Mouse (Mus musculus): ENCODE measurements around the gene Tmem175. TPM values are rescaled to one million over a fixed set of nuclear protein-coding genes. Genes with fewer than 3 reads are reported as not detected.
A peak's percentile ranks its signal among the peaks of the same experiment; 100 is the strongest.

Gene Tmem175
- polyA plus RNA-seq, 1 experiment from 2014 or later, result 17.7 TPM

DNA sequence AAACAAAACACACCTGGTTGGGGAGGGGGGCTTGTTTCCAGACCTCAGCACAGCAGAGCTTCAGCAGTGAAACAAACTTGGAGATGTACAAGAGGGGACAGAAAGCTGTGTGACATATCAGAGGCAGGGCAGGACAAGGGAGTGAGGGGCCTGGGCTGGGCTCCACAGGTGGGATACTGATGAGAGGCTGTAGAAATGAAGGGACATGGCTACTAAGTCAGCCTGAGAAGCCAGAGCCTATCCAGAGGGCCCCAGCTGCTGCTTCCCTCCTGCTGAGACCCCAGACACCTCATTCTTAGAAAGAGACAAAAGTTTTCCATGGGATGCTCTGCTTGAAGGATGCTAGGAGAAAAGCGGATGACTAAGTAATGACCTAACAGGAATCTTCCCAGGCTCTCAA lies 29.0 kb downstream of the Tmem175 start:
- 0 out of 2 replicates have a peak, but pooled peaks cover 4% of the 10 kb centered on the region for H3K36me3 ChIP-seq (ENCODE audit: control insufficient read depth, insufficient read depth, low read length)
- H3K9ac ChIP-seq (ENCODE audit: low read length), result no peak overlapping the region
- no peak overlapping the region for H3K27ac ChIP-seq (ENCODE audit: low read depth, low read length)
- DNase-seq (ENCODE audit: low spot score) (no peak), ATAC-seq (ENCODE audit: insufficient read depth, low FRiP score, low TSS enrichment) (no peak)
- WGBS, result 79% methylated on average over 1 of the region's 1 CpGs
- H3K4me3 ChIP-seq (ENCODE audit: low read depth, low read length), result no peak overlapping the region
- H3K4me1 ChIP-seq (ENCODE audit: control insufficient read depth, insufficient read depth, low read length), result peaks cover 7% of the 10 kb centered on the region; the same call in 1 of the 2 replicates
- no peaks in the 10 kb centered on the region for H3K9me3 ChIP-seq (ENCODE audit: control insufficient read depth, low read length)
- no peak overlapping the region for H3K4me2 ChIP-seq (ENCODE audit: low read depth)
- no peaks in the 10 kb centered on the region for H3K27me3 ChIP-seq (ENCODE audit: control insufficient read depth, insufficient read depth, low read length)

DNA sequence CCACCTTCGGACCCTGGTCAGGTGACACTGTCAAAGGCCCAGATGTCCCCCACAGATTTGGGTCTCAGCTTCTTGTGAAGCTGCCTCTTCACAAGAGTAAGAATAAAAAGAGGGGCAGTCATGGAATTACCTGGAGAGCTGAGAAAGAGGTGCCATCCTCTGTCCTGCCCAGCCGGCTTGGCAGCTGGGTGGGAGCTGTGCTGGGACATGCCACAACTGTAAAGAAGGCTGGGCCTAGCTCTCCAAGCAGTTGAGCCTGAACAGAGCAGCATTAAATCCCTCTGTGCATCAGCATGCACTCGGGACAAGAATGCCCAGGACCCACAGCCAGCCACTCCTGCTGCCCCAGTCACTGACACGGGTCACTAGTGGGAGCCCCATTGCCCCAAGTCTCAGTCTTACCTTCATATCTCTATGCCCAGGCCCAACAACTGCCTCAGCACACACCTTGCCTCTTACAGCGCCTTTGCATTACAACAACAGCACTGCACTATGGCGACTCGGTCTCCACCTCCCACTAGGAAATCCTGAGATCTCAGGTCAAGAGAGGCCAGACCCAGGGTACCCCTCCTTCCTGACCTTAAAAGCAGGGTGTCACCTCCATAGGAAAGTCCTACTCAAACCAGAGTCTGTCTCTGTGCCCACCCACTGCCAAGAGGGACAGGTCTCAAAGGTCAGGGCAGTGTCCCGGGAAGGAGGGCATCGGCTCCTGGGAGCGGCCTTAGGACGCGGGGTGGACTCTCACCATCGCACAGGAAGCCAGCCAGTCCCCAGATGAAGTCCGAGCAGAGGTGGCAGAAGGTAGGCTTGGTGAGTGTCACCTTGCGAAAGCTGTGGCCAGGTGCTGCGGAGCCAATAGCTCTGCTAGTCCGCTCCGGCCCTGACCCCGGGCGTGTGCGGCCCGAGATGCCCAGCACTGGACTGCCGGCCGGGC lies 30.4 kb downstream of the Tmem175 start, which contains the start of gene Idua:
Gene Idua (plus strand): TSS at position 634 of the 934 bp plus-strand sequence.
- Histone ChIP-seq H3K4me3 (ENCODE audit: low read depth, low read length) (peak within 1 kb of the TSS; percentile 57), H3K9me3 (ENCODE audit: control insufficient read depth, low read length) (no peaks in the 10 kb centered on the region), H3K4me2 (ENCODE audit: low read depth) (peak within 1 kb of the TSS; percentile 80), H3K9ac (ENCODE audit: low read length) (peak within 1 kb of the TSS; percentile 80), H3K4me1 (ENCODE audit: control insufficient read depth, insufficient read depth, low read length) (peaks cover 7% of the 10 kb centered on the region; the same call in 1 of the 2 replicates), H3K27ac (ENCODE audit: low read depth, low read length) (no peak within 1 kb of the TSS), H3K36me3 (ENCODE audit: control insufficient read depth, insufficient read depth, low read length) (0 out of 2 replicates have a peak, but pooled peaks cover 2% of the 10 kb centered on the region), H3K27me3 (ENCODE audit: control insufficient read depth, insufficient read depth, low read length) (no peaks in the 10 kb centered on the region)
- peak; percentile 60 for ATAC-seq (ENCODE audit: insufficient read depth, low FRiP score, low TSS enrichment)
- 13% methylated on average over 24 of the region's 24 CpGs for WGBS
- no peak for DNase-seq (ENCODE audit: low spot score)

DNA sequence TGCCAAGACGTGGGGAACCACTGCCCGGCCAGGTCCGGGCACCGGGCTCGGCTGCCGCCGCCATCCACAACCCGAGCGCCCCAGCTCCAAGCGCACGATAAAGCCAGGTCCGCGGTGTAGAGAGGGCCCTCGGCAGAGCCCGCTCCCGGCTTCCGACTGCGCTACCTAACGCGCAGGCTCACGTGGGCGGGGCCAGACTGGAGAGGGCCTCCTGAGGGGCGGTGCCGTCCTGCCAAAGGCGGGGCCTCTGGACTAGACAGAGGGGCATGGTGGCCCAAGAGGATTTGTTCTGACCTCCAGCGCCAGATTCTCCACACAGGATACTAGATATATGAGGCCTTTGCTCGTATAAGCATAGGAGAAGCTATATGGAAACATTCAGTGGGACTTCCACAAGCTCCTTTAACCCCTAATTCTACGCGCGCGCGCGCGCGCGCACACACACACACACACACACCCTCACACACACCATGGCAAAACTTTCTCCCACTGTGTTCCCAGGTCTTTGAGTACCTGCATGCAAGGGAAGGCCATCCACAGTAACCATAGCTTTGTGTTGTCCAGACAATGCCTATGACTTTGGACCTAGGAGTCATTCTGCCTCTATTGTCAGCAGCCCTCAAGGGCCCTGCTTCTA lies 31.2 kb downstream of the Tmem175 start:
- H3K27ac ChIP-seq (ENCODE audit: low read depth, low read length), result no peak overlapping the region
- H3K27me3 ChIP-seq (ENCODE audit: control insufficient read depth, insufficient read depth, low read length), result no peaks in the 10 kb centered on the region
- ATAC-seq (ENCODE audit: insufficient read depth, low FRiP score, low TSS enrichment), result peak; percentile 99
- H3K9ac ChIP-seq (ENCODE audit: low read length), result peak overlapping the region; percentile 80
- H3K9me3 ChIP-seq (ENCODE audit: control insufficient read depth, low read length), result no peaks in the 10 kb centered on the region
- H3K36me3 ChIP-seq (ENCODE audit: control insufficient read depth, insufficient read depth, low read length), result no peaks in the 10 kb centered on the region
- 15% methylated on average over 35 of the region's 36 CpGs for WGBS
- DNase-seq (ENCODE audit: low spot score), result peak; percentile 91
- peaks cover 7% of the 10 kb centered on the region; the same call in 1 of the 2 replicates for H3K4me1 ChIP-seq (ENCODE audit: control insufficient read depth, insufficient read depth, low read length)
- peak overlapping the region; percentile 80 for H3K4me2 ChIP-seq (ENCODE audit: low read depth)
- H3K4me3 ChIP-seq (ENCODE audit: low read depth, low read length), result peak overlapping the region; percentile 57

DNA sequence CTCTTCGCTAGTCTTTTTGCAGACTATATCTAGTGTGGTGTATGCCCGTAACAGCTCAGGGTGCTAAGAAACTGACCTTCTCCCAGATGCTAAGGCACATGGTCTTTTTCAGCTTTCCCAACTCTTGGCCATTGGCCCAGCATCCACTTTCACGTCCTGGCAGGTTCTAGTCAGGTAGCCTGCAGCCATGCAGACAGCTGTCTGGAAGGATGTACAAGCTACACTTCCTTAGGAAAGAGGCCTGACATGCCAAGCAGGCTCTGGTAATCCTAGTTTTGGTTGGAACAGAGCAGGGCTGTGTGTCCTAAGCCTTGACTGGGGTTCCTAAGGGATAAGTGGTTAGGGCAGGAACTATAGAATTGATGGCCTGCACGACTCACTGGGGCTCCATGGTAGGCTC lies 33.2 kb downstream of the Tmem175 start:
- no peaks in the 10 kb centered on the region for H3K27me3 ChIP-seq (ENCODE audit: control insufficient read depth, insufficient read depth, low read length)
- no peak overlapping the region for H3K4me2 ChIP-seq (ENCODE audit: low read depth)
- no peaks in the 10 kb centered on the region for H3K36me3 ChIP-seq (ENCODE audit: control insufficient read depth, insufficient read depth, low read length)
- H3K9ac ChIP-seq (ENCODE audit: low read length), result no peak overlapping the region
- H3K4me3 ChIP-seq (ENCODE audit: low read depth, low read length), result no peak overlapping the region
- no peak overlapping the region for H3K27ac ChIP-seq (ENCODE audit: low read depth, low read length)
- no peaks in the 10 kb centered on the region for H3K9me3 ChIP-seq (ENCODE audit: control insufficient read depth, low read length)
- peaks cover 7% of the 10 kb centered on the region; the same call in 1 of the 2 replicates for H3K4me1 ChIP-seq (ENCODE audit: control insufficient read depth, insufficient read depth, low read length)
- ATAC-seq (ENCODE audit: insufficient read depth, low FRiP score, low TSS enrichment) (no peak), DNase-seq (ENCODE audit: low spot score) (no peak)
- WGBS, result 91% methylated on average over 4 of the region's 4 CpGs

- Histone ChIP-seq H3K9ac (ENCODE audit: low read length) (no peak overlapping the region), H3K27ac (ENCODE audit: low read depth, low read length) (no peak overlapping the region), H3K9me3 (ENCODE audit: control insufficient read depth, low read length) (no peaks in the 10 kb centered on the region), H3K4me1 (ENCODE audit: control insufficient read depth, insufficient read depth, low read length) (0 out of 2 replicates have a peak, but pooled peaks cover 2% of the 10 kb centered on the region), H3K36me3 (ENCODE audit: control insufficient read depth, insufficient read depth, low read length) (no peaks in the 10 kb centered on the region), H3K27me3 (ENCODE audit: control insufficient read depth, insufficient read depth, low read length) (no peaks in the 10 kb centered on the region), H3K4me3 (ENCODE audit: low read depth, low read length) (no peak overlapping the region), H3K4me2 (ENCODE audit: low read depth) (no peak overlapping the region)
- no peak for ATAC-seq (ENCODE audit: insufficient read depth, low FRiP score, low TSS enrichment)
- 57% methylated on average over 3 of the region's 3 CpGs for WGBS
- DNase-seq (ENCODE audit: low spot score), result no peak
These were observed 35.5 kb downstream of the Tmem175 start for GRCm38 (mm10) chr5:108665066-108665465.

GRCm38 (mm10) chr5:108667370-108667769 lies 37.8 kb downstream of the Tmem175 start:
- Histone ChIP-seq H3K27ac (ENCODE audit: low read depth, low read length) (no peak overlapping the region), H3K9ac (ENCODE audit: low read length) (no peak overlapping the region), H3K36me3 (ENCODE audit: control insufficient read depth, insufficient read depth, low read length) (no peaks in the 10 kb centered on the region; the same call in 1 of the 2 replicates), H3K27me3 (ENCODE audit: control insufficient read depth, insufficient read depth, low read length) (no peaks in the 10 kb centered on the region), H3K9me3 (ENCODE audit: control insufficient read depth, low read length) (no peaks in the 10 kb centered on the region), H3K4me3 (ENCODE audit: low read depth, low read length) (no peak overlapping the region), H3K4me2 (ENCODE audit: low read depth) (no peak overlapping the region), H3K4me1 (ENCODE audit: control insufficient read depth, insufficient read depth, low read length) (0 out of 2 replicates have a peak, but pooled peaks cover 2% of the 10 kb centered on the region)
- 86% methylated on average over 2 of the region's 2 CpGs for WGBS
- ATAC-seq (ENCODE audit: insufficient read depth, low FRiP score, low TSS enrichment) (no peak), DNase-seq (ENCODE audit: low spot score) (no peak)

- Histone ChIP-seq H3K36me3 (ENCODE audit: control insufficient read depth, insufficient read depth, low read length) (no peaks in the 10 kb centered on the region; the same call in 1 of the 2 replicates), H3K9me3 (ENCODE audit: control insufficient read depth, low read length) (no peaks in the 10 kb centered on the region), H3K27me3 (ENCODE audit: control insufficient read depth, insufficient read depth, low read length) (no peaks in the 10 kb centered on the region), H3K4me1 (ENCODE audit: control insufficient read depth, insufficient read depth, low read length) (0 out of 2 replicates have a peak, but pooled peaks cover 2% of the 10 kb centered on the region), H3K9ac (ENCODE audit: low read length) (peak overlapping the region; percentile 67), H3K4me3 (ENCODE audit: low read depth, low read length) (peak overlapping the region; percentile 51), H3K27ac (ENCODE audit: low read depth, low read length) (peak overlapping the region; percentile 53; the same call in 1 of the 2 replicates), H3K4me2 (ENCODE audit: low read depth) (peak overlapping the region; percentile 59)
- no peak for ATAC-seq (ENCODE audit: insufficient read depth, low FRiP score, low TSS enrichment)
- WGBS, result 19% methylated on average over 3 of the region's 3 CpGs
- DNase-seq (ENCODE audit: low spot score), result no peak
These were observed 38.9 kb downstream of the Tmem175 start for GRCm38 (mm10) chr5:108668387-108668932.
